Mouse (Mus musculus): Measurements from ENCODE around the gene Avpr1b. TPM values are rescaled to one million over a fixed set of nuclear protein-coding genes. Genes with fewer than 3 reads are reported as not detected.

Gene Avpr1b
- total and polyA plus RNA-seq, 3 experiments = 0.08 TPM; not detected in 2

- Histone ChIP-seq H3K27ac (ENCODE audit: insufficient read depth, low read depth) (no peak overlapping the region), H3K79me2 (replicated peaks; ENCODE audit: control insufficient read depth, extremely low read depth, insufficient read depth, poor library complexity, severe bottlenecking) (no peaks in the 10 kb centered on the region), H3K4me3 (replicated peaks in 1 of 3; ENCODE audit: low read depth in 2 of 3, low read length in 2 of 3, poor library complexity in 1 of 3) (no peak overlapping the region), H3K9ac (ENCODE audit: insufficient read depth, low read depth) (no peak overlapping the region), H3K4me2 (ENCODE audit: insufficient read depth, low read depth, poor library complexity, severe bottlenecking) (no peak overlapping the region), H3K4me1 (ENCODE audit: control insufficient read depth in 1 of 2, insufficient read depth in 2 of 2) (peaks cover 5 to 53% of the 10 kb centered on the region in 2 experiments), H3K9me3 (replicated peaks; ENCODE audit: low read length) (no peaks in the 10 kb centered on the region), H3K36me3 (replicated peaks in 1 of 2; ENCODE audit: control insufficient read depth in 1 of 2, insufficient read depth in 1 of 2, low read length in 1 of 2) (peaks cover 3% of the 10 kb centered on the region in 2 experiments), H3K27me3 (replicated peaks) (no peaks in the 10 kb centered on the region)
- TF ChIP-seq ZNF384 (IDR thresholded peaks at IDR 0.05; ENCODE audit: low read depth, low read length) (no peak), CTCF (conservative IDR thresholded peaks at IDR 0.05 in 1 of 2, IDR thresholded peaks at IDR 0.05 in 1 of 2; ENCODE audit: low read depth in 2 of 2, low read length in 2 of 2) (no peak), CHD2 (IDR thresholded peaks at IDR 0.05; ENCODE audit: low read length) (no peak), KAT2A (IDR thresholded peaks at IDR 0.05; ENCODE audit: insufficient replicate concordance, low read length) (no peak), USF2 (conservative IDR thresholded peaks at IDR 0.05; ENCODE audit: low read depth, low read length) (no peak), JUND (conservative IDR thresholded peaks at IDR 0.05; ENCODE audit: low read depth, low read length) (no peak), MAZ (IDR thresholded peaks at IDR 0.05; ENCODE audit: low read depth, low read length) (no peak), RCOR1 (conservative IDR thresholded peaks at IDR 0.05; ENCODE audit: low read depth, low read length) (no peak), MXI1 (IDR thresholded peaks at IDR 0.05; ENCODE audit: low read depth, low read length) (no peak), MAFK (IDR thresholded peaks at IDR 0.05; ENCODE audit: insufficient replicate concordance, low read length) (no peak), JUN (IDR thresholded peaks at IDR 0.05; ENCODE audit: insufficient read depth, low read depth, low read length) (no peak), RAD21 (IDR thresholded peaks at IDR 0.05; ENCODE audit: low read depth, low read length) (no peak), ZC3H11A (IDR thresholded peaks at IDR 0.05; ENCODE audit: low read depth, low read length) (no peak), E2F4 (IDR thresholded peaks at IDR 0.05; ENCODE audit: insufficient replicate concordance, low read depth, low read length) (no peak)
- in situ Hi-C loops (cut with MboI; ENCODE audit: low pct_ligation_motif_present, low pct_unique_long_range_greater_than_20kb, low sequenced_read_pairs) = loop anchor here (5.0 to 10.0 kb wide), 2 partner anchors 43 to 59 kb away; no protein-coding TSS in a partner anchor
- DNase-seq (ENCODE audit: extremely low read depth) = no peak
- dilution Hi-C loops (cut with MboI; ENCODE audit: extremely low pct_ligation_motif_present, extremely low pct_unique_long_range_greater_than_20kb, low sequenced_read_pairs) = no loop called here
Measured at GRCm38 (mm10) chr1:131655601-131656000, 56.6 kb downstream of the Avpr1b start.

- Histone ChIP-seq H3K4me2 (ENCODE audit: insufficient read depth, low read depth, poor library complexity, severe bottlenecking) (peak overlapping the region; percentile 41; the same call in 1 of the 2 replicates), H3K9me3 (replicated peaks; ENCODE audit: low read length) (no peaks in the 10 kb centered on the region), H3K79me2 (replicated peaks; ENCODE audit: control insufficient read depth, extremely low read depth, insufficient read depth, poor library complexity, severe bottlenecking) (no peaks in the 10 kb centered on the region), H3K36me3 (replicated peaks in 1 of 2; ENCODE audit: control insufficient read depth in 1 of 2, insufficient read depth in 1 of 2, low read length in 1 of 2) (peaks cover 0 to 2% of the 10 kb centered on the region in 2 experiments), H3K4me3 (replicated peaks in 1 of 3; ENCODE audit: low read depth in 2 of 3, low read length in 2 of 3, poor library complexity in 1 of 3) (peak overlapping the region in 2 of 3 experiments; percentile 2 to 36), H3K27me3 (replicated peaks) (no peaks in the 10 kb centered on the region), H3K27ac (ENCODE audit: insufficient read depth, low read depth) (no peak overlapping the region), H3K9ac (ENCODE audit: insufficient read depth, low read depth) (no peak overlapping the region), H3K4me1 (ENCODE audit: control insufficient read depth in 1 of 2, insufficient read depth in 2 of 2) (peaks cover 0 to 49% of the 10 kb centered on the region in 2 experiments; a peak in 2 of 4 replicates)
- dilution Hi-C loops (cut with MboI; ENCODE audit: extremely low pct_ligation_motif_present, extremely low pct_unique_long_range_greater_than_20kb, low sequenced_read_pairs) (no loop called here), in situ Hi-C loops (cut with MboI; ENCODE audit: low pct_ligation_motif_present, low pct_unique_long_range_greater_than_20kb, low sequenced_read_pairs) (loop anchor here (5.0 to 10.0 kb wide), 2 partner anchors 46 to 57 kb away; no protein-coding TSS in a partner anchor)
- peak; percentile 97 for DNase-seq (ENCODE audit: extremely low read depth)
- no peak for TF ChIP-seq MAZ (IDR thresholded peaks at IDR 0.05; ENCODE audit: low read depth, low read length)
- TF ChIP-seq TBP (conservative IDR thresholded peaks at IDR 0.05; ENCODE audit: low read depth, low read length) = peak; percentile 40; the same call in 1 of the 2 replicates
- no peak for TF ChIP-seq GABPA (IDR thresholded peaks at IDR 0.05; ENCODE audit: insufficient replicate concordance, low read depth, low read length)
- TF ChIP-seq POLR2A (IDR thresholded peaks at IDR 0.05; ENCODE audit: low read depth, low read length) = 0 out of 2 replicates have a peak, but pooled peaks have one; percentile 34
- TF ChIP-seq ZNF384 (IDR thresholded peaks at IDR 0.05; ENCODE audit: low read depth, low read length) = peak; percentile 89
- TF ChIP-seq JUND (conservative IDR thresholded peaks at IDR 0.05; ENCODE audit: low read depth, low read length) = 0 out of 2 replicates have a peak, but pooled peaks have one; percentile 10
- TF ChIP-seq JUN (IDR thresholded peaks at IDR 0.05; ENCODE audit: insufficient read depth, low read depth, low read length) = no peak
- peak; percentile 24; the same call in 1 of the 2 replicates for TF ChIP-seq BHLHE40 (IDR thresholded peaks at IDR 0.05; ENCODE audit: low read depth, low read length)
- peak; percentile 85 to 96 for TF ChIP-seq CTCF (conservative IDR thresholded peaks at IDR 0.05 in 1 of 2, IDR thresholded peaks at IDR 0.05 in 1 of 2; ENCODE audit: low read depth in 2 of 2, low read length in 2 of 2)
- TF ChIP-seq MYC (IDR thresholded peaks at IDR 0.05; ENCODE audit: low read depth, low read length) = no peak
- TF ChIP-seq SIN3A (IDR thresholded peaks at IDR 0.05; ENCODE audit: low read length) = peak; percentile 73; the same call in 1 of the 2 replicates
- no peak for TF ChIP-seq E2F4 (IDR thresholded peaks at IDR 0.05; ENCODE audit: insufficient replicate concordance, low read depth, low read length)
- TF ChIP-seq ZKSCAN1 (IDR thresholded peaks at IDR 0.05; ENCODE audit: borderline replicate concordance, low read depth, low read length) = no peak
- no peak for TF ChIP-seq HCFC1 (IDR thresholded peaks at IDR 0.05; ENCODE audit: low read depth, low read length)
- peak; percentile 66; the same call in 1 of the 2 replicates for TF ChIP-seq NELFE (IDR thresholded peaks at IDR 0.05; ENCODE audit: low read depth, low read length)
- TF ChIP-seq RCOR1 (conservative IDR thresholded peaks at IDR 0.05; ENCODE audit: low read depth, low read length) = no peak
- TF ChIP-seq IRF4 (IDR thresholded peaks at IDR 0.05; ENCODE audit: low read depth, low read length) = peak; percentile 49; the same call in 1 of the 2 replicates
- no peak for TF ChIP-seq CHD2 (IDR thresholded peaks at IDR 0.05; ENCODE audit: low read length)
- no peak for TF ChIP-seq PAX5 (IDR thresholded peaks at IDR 0.05; ENCODE audit: low read length)
- no peak for TF ChIP-seq KAT2A (IDR thresholded peaks at IDR 0.05; ENCODE audit: insufficient replicate concordance, low read length)
- no peak for TF ChIP-seq CHD1 (IDR thresholded peaks at IDR 0.05; ENCODE audit: low read depth, low read length)
- no peak for TF ChIP-seq EP300 (IDR thresholded peaks at IDR 0.05; ENCODE audit: low read length)
- TF ChIP-seq RAD21 (IDR thresholded peaks at IDR 0.05; ENCODE audit: low read depth, low read length) = peak; percentile 84
- no peak for TF ChIP-seq MAFK (IDR thresholded peaks at IDR 0.05; ENCODE audit: insufficient replicate concordance, low read length)
- TF ChIP-seq MXI1 (IDR thresholded peaks at IDR 0.05; ENCODE audit: low read depth, low read length) = no peak
- TF ChIP-seq ZMIZ1 (IDR thresholded peaks at IDR 0.05; ENCODE audit: low read depth, low read length) = no peak
- peak; percentile 90 for TF ChIP-seq ELF1 (IDR thresholded peaks at IDR 0.05; ENCODE audit: low read depth, low read length)
- no peak for TF ChIP-seq USF2 (conservative IDR thresholded peaks at IDR 0.05; ENCODE audit: low read depth, low read length)
Measured at GRCm38 (mm10) chr1:131657945-131658354, 58.9 kb downstream of the Avpr1b start.

Data from CH12.LX (cell line).